Mouse (Mus musculus): ENCODE measurements around the gene Plaur. TPM values are rescaled to one million over a fixed set of nuclear protein-coding genes. Genes with fewer than 3 reads are reported as not detected.
"Not testable (repeated sequence)": the region's sequence is repeated elsewhere in the genome, so short reads cannot be mapped to it uniquely, and the experiment has no call there.

Plaur gene
- total RNA-seq, 4 experiments from 2014 or later, result 1.7 to 9.2 (median 2.6) TPM

DNA sequence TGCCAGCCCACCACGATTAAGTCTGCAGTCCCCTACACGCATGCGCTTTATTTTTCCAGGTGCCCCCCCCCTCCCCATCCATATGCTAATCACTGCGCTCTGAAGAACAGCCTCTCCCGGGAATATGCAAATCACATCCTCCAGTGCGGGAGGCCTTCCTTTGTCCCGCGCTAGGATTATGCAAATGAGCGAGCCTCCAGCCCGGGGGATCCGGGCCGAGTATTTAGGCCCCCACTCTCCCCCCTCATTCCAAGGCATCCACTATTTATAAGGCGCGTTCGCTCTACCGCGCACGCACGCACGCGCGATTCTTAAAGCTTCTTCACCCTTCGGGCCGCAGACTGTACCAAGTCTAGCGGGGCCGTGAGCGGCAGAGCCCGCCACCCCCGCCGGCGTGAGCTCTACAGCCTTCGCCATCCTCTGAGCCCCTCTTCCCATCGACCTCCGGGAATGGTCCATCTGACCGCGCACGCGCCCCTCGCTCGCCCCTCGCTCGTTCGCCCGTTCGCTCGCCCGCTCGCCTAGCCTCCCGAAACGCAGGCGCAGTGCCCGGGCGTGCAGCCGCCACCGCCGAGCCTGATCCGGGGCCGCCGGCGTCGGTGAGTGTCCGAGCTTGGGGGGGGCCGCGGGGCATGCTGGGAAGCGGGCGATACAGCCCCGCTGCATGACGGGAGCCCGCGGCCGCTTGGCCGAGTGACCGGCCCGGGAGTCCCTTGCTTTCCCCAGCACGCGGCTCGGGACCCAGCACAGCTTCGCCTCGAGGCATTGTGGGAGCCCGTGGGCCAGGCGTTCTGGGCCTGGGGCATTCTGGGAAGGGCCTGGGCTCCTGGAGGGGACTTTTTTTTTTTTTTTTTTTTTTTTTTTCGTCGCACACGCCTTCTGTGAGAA, 44.8 kb downstream of the Plaur start, which contains the start of gene Zfp428:
TSS of gene Zfp428 (plus strand) at position 169 of the 888 bp plus-strand sequence.
- DNase-seq (ENCODE audit: low spot score), result peak; percentile 70

GRCm38 (mm10) chr7:24507726-24508114, 45.4 kb downstream of the Plaur start:
- no peak for DNase-seq (ENCODE audit: low spot score)

GRCm38 (mm10) chr7:24512355-24512754, 50.1 kb downstream of the Plaur start, which contains the start of gene AC161166.1:
Gene AC161166.1 (minus strand): TSS chr7:24512455.
- DNase-seq (ENCODE audit: low spot score), result no peak

- not testable (repeated sequence) for DNase-seq (ENCODE audit: low spot score)
These were observed 54.0 kb downstream of the Plaur start for GRCm38 (mm10) chr7:24516319-24516718.

DNA sequence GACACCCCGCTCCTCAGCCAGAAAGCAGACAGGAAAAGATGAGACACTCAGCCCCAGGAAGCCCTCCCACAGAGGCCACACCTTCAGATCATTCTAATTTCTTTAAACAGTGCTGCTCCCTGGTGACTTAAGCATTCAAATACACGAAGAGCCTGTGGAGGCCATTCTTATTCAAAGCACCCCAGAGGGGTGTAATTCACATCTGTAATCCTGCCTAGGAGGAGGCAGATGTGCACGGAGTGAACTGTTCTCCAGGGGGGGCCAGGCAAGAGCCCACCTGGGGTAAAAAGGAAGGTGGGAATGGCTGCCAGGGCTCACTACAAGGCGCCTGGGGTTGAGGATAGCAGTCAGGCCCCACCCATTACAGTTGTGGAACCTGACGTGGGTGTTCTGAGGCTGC, 54.8 kb downstream of the Plaur start:
- DNase-seq (ENCODE audit: low spot score), result no peak

DNA sequence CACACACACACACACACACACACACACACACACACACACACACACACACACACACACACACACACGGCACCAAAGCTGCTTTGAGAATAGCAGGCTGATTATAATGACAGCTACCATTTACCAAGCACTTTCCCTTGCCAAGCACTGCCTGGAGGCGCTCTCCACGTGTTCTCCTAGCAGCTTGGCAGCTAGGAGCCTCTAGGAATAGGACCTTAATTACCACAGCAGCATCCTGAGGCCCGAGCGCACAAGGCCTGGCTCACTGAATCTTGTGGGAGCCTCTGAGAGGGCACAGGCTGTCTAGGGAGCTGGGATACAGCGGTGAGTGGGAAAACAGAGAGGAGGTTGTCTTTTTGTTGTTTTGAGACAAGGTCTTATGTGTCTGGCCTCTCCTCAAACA, 55.4 kb downstream of the Plaur start:
- no peak for DNase-seq (ENCODE audit: low spot score)

GRCm38 (mm10) chr7:24519130-24519529, 56.8 kb downstream of the Plaur start:
- no peak for DNase-seq (ENCODE audit: low spot score)

DNA sequence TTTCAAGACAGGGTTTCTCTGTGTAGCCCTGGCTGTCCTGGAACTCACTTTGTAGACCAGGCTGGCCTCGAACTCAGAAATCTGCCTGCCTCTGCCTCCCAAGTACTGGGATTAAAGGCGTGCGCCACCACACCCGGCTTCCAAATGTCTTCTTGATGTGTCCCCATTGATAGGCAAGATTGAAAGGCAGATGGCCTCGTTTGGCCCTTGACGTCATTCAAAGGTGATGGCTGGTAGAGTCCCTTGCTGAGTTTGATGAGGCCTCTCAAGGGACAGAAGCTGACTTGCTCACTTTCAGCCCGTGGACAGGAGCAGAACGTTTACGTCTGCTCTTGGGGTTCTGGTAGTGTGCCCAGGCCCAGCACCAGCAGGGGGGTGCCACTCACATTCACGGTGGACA, 57.8 kb downstream of the Plaur start:
- DNase-seq (ENCODE audit: low spot score), result not testable (repeated sequence)

- DNase-seq (ENCODE audit: low spot score), result no peak
These were observed 60.5 kb downstream of the Plaur start for GRCm38 (mm10) chr7:24522805-24523204.

- DNase-seq (ENCODE audit: low spot score), result no peak
These were observed 61.4 kb downstream of the Plaur start for GRCm38 (mm10) chr7:24523723-24524122.

DNA sequence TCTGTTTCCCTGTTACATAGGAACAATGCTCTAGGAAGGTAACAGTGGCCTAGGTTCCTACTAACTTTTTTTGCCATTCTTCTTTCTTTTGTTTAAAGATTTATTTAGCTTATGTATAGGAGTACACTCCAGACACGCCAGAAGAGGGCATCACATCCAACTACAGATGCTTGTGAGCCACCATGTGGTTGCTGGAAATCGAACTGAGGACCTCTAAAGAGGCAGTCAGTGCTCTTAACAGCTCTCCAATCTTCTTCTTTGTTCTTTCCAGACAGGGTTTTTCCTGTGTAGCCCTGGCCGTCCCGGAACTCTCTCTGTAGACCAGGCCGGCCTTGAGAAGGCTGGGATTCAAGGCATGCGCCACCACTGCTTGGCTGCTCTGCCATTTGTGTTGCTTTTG, 62.7 kb downstream of the Plaur start:
- no peak for DNase-seq (ENCODE audit: low spot score)

Other genes starting within 250 kb of the Plaur start
- 1 to 10 TPM; 1.7 to 2.0 (median 1.9) TPM for gene Zfp109, start 224.9 kb upstream of the Plaur start, total RNA-seq (2022)
- 1 to 10 TPM; 1.4 to 1.8 (median 1.5) TPM for gene Zfp108, start 207.7 kb upstream of the Plaur start, total RNA-seq (2022)
- gene Zfp93, start 192.1 kb upstream of the Plaur start, total RNA-seq (2022), result 1 to 10 TPM; 3.5 to 7.4 (median 4.0) TPM
- 1 to 10 TPM; 3.0 to 5.1 (median 3.7) TPM for gene Zfp61, start 161.3 kb upstream of the Plaur start, total RNA-seq (2022)
- gene Zfp94, start 145.8 kb upstream of the Plaur start, total RNA-seq (2022), result 1 to 10 TPM; 1.1 to 2.8 (median 2.1) TPM
- gene Tescl, start 128.5 kb upstream of the Plaur start, total RNA-seq (2022), result under 1 TPM in 1 of 4 experiments, not detected in 3; 0.50 TPM
- gene Lypd5, start 113.3 kb upstream of the Plaur start, total RNA-seq (2022), result not detected
- gene Kcnn4, start 92.2 kb upstream of the Plaur start, total RNA-seq (2022), result 1 to 10 TPM in 1 of 4 experiments, under 1 TPM in 3; 0.44 to 1.3 (median 0.69) TPM
- 1 to 10 TPM; 5.9 to 8.3 (median 8.0) TPM for gene Smg9, start 62.9 kb upstream of the Plaur start, total RNA-seq (2022)
- under 1 TPM in 1 of 4 experiments, not detected in 3; 0.32 TPM for gene Irgc1, start 10.2 kb upstream of the Plaur start, total RNA-seq (2022)
- 10 to 100 TPM; 16.6 to 22.0 (median 18.7) TPM for gene Cadm4, start 19.5 kb downstream of the Plaur start, total RNA-seq (2022)
- 10 to 100 TPM; 15.1 to 17.1 (median 15.6) TPM for gene Zfp428, start 44.5 kb downstream of the Plaur start, total RNA-seq (2022)
- not detected for gene AC161166.1, start 50.0 kb downstream of the Plaur start, total RNA-seq (2022)
- 10 to 100 TPM; 16.2 to 20.0 (median 18.2) TPM for gene Irgq, start 68.2 kb downstream of the Plaur start, total RNA-seq (2022)
- gene Pinlyp, start 83.6 kb downstream of the Plaur start, total RNA-seq (2022), result not detected
- gene Xrcc1, start 83.8 kb downstream of the Plaur start, total RNA-seq (2022), result 10 to 100 TPM; 19.7 to 30.8 (median 27.1) TPM
- gene Ethe1, start 125.1 kb downstream of the Plaur start, total RNA-seq (2022), result 10 to 100 TPM; 66.1 to 75.2 (median 70.0) TPM
- under 1 TPM in 1 of 4 experiments, not detected in 3; 0.09 TPM for gene Zfp575, start 125.2 kb downstream of the Plaur start, total RNA-seq (2022)
- under 1 TPM; 0.35 to 0.83 (median 0.39) TPM for gene Phldb3, start 148.3 kb downstream of the Plaur start, total RNA-seq (2022)
- gene Lypd3, start 174.1 kb downstream of the Plaur start, total RNA-seq (2022), result not detected
- not detected for gene Tex101, start 214.2 kb downstream of the Plaur start, total RNA-seq (2022)
- gene BC049730, start 246.8 kb downstream of the Plaur start, total RNA-seq (2022), result not detected

Measured in heart, adult 8-10 months (tissue).